Mouse (Mus musculus) brain, embryonic 14.5 days (tissue): ENCODE measurements around the gene Plekhm1.

Experiments used
- CTCF ChIP-seq: fragments of 200-500 bp; IDR thresholded peaks from 2 replicates; pipeline ENCODE4 v1.5.1; 2012; ENCODE audit warnings: inconsistent platforms, mild to moderate bottlenecking, moderate library complexity, borderline replicate concordance; ENCODE audit not compliant: insufficient read depth, insufficient read length; ENCODE audit errors: extremely low read depth
- POLR2A ChIP-seq: fragments of 200-500 bp; IDR thresholded peaks from 2 replicates; pipeline ENCODE4 v1.6.1; 2012; ENCODE audit warnings: mild to moderate bottlenecking, inconsistent platforms, borderline replicate concordance; ENCODE audit not compliant: poor library complexity, insufficient read depth, insufficient read length, severe bottlenecking; ENCODE audit errors: extremely low read depth

DNA sequence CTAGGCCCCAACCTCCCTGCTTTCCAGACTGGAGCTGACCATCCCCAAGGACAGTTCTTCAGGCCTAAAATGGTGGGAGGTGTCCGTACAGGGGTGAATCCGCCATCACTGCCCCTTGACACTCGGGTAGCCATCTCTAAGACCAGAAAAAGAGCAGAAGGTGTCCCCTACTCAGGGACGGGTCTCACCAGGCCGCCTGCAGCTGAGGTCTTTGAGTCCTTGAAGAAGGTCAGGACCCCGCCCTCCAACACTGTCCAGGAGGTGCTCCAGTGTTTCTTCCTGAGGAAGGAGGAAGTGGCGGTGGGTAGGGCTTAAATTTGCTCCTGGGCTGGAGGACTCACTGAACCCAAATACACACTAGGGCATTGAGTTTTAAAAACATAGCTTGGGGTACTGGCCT, 74.4 kb downstream of the Plekhm1 start:
- TF ChIP-seq CTCF (no peak), POLR2A (no peak)
